Mouse (Mus musculus) heart, embryonic 15.5 days (tissue): ENCODE measurements around the gene Ccdc73. TPM values are rescaled to one million over a fixed set of nuclear protein-coding genes. Genes with fewer than 3 reads are reported as not detected.

Experiments
- ATAC-seq: fragments of 200-750 bp; cut with Nextera tagmentation; replicated peaks from 2 replicates; pipeline ENCODE4 v1.8.0; 2017; ENCODE audit warnings: low read depth, moderate TSS enrichment; ENCODE audit not compliant: insufficient number of reproducible peaks, insufficient read depth, low FRiP score
- H3K27ac ChIP-seq: fragments of 300-500 bp; sonication (generic); 2 replicates; pipeline ENCODE4 v1.5.1; 2015; ENCODE audit warnings: mild to moderate bottlenecking, inconsistent platforms
- H3K27me3 ChIP-seq: fragments of 300-500 bp; sonication (generic); 2 replicates; pipeline ENCODE4 v1.6.1; 2015; ENCODE audit warnings: inconsistent platforms
- H3K36me3 ChIP-seq: fragments of 300-500 bp; sonication (generic); 2 replicates; pipeline ENCODE4 v1.6.1; 2015; ENCODE audit warnings: mild to moderate bottlenecking, inconsistent platforms
- H3K4me1 ChIP-seq: fragments of 300-500 bp; sonication (generic); replicated peaks from 2 replicates; pipeline ENCODE4 v1.6.1; 2015; ENCODE audit warnings: inconsistent platforms
- H3K4me2 ChIP-seq: fragments of 300-500 bp; sonication (generic); 2 replicates; pipeline ENCODE4 v1.6.1; 2015; ENCODE audit warnings: inconsistent platforms, mild to moderate bottlenecking, moderate library complexity
- H3K4me3 ChIP-seq: fragments of 300-500 bp; sonication (generic); 2 replicates; pipeline ENCODE4 v1.5.1; 2015; ENCODE audit warnings: mild to moderate bottlenecking, inconsistent platforms
- H3K9ac ChIP-seq: fragments of 300-500 bp; sonication (generic); 2 replicates; pipeline ENCODE4 v1.6.1; 2015; ENCODE audit warnings: mild to moderate bottlenecking, inconsistent platforms
- H3K9me3 ChIP-seq: fragments of 300-500 bp; sonication (generic); replicated peaks from 2 replicates; pipeline ENCODE4 v1.6.1; 2016; ENCODE audit warnings: inconsistent platforms
- WGBS: fragments of 180-500 bp; shearing (Covaris S2); methylation state at CpG from one replicate; pipeline ENCODE4 v1.1.7; 2015; ENCODE audit warnings: mixed read lengths; 5-methylcytosine and 5-hydroxymethylcytosine counted together
- polyA plus RNA-seq: library from polyadenylated mRNA; unstranded; fragments of >200 nt; fragmentation: Nextera tagmentation; extraction: Ambion mirVana; gene quantifications from 2 replicates; pipeline ENCODE4 v1.2.1, GENCODE M21; 2015

Gene Ccdc73
- polyA plus RNA-seq, 1 experiment from 2014 or later: 9.0 TPM

- 45% methylated on average over 7 of the region's 7 CpGs for WGBS
- Histone ChIP-seq H3K27ac (no peak overlapping the region), H3K9me3 (no peaks in the 10 kb centered on the region), H3K27me3 (no peaks in the 10 kb centered on the region), H3K4me2 (no peak overlapping the region), H3K4me1 (no peaks in the 10 kb centered on the region), H3K36me3 (no peaks in the 10 kb centered on the region), H3K4me3 (no peak overlapping the region), H3K9ac (no peak overlapping the region)
- no peak for ATAC-seq
Observed at GRCm38 (mm10) chr2:105062741-105063372, 195.3 kb downstream of the Ccdc73 start.

Other genes starting within 250 kb of the Ccdc73 start
- gene Tcp11l1, start 155.6 kb upstream of the Ccdc73 start, polyA plus RNA-seq: 27.9 and 28.2 TPM in 2 replicates
- not detected in 2 replicates for gene Pin1rt1, start 151.4 kb upstream of the Ccdc73 start, polyA plus RNA-seq
- 4.7 and 4.8 TPM in 2 replicates for gene Depdc7, start 124.9 kb upstream of the Ccdc73 start, polyA plus RNA-seq
- 5.8 and 6.5 TPM in 2 replicates for gene Qser1, start 51.0 kb upstream of the Ccdc73 start, polyA plus RNA-seq
- gene Prrg4, start 17.9 kb upstream of the Ccdc73 start, polyA plus RNA-seq: 0.94 and 2.3 TPM in 2 replicates
- 181 and 194 TPM in 2 replicates for gene Eif3m, start 149.3 kb downstream of the Ccdc73 start, polyA plus RNA-seq
- gene Gm11060, start 224.2 kb downstream of the Ccdc73 start, polyA plus RNA-seq: not detected in 2 replicates